Mouse (Mus musculus): ENCODE data around the gene Itpkc.
A peak's percentile ranks its signal among the peaks of the same experiment; 100 is the strongest.

Itpkc gene

GRCm38 (mm10) chr7:27163450-27163805, 65.0 kb downstream of the Itpkc start:
- no peak for DNase-seq (ENCODE audit: low spot score)

- DNase-seq (ENCODE audit: low spot score): no peak
Observed at GRCm38 (mm10) chr7:27162780-27163449, 65.5 kb downstream of the Itpkc start.

- DNase-seq (ENCODE audit: low spot score): no peak
Observed at GRCm38 (mm10) chr7:27161744-27162143, 66.7 kb downstream of the Itpkc start.

GRCm38 (mm10) chr7:27160921-27161320, 67.5 kb downstream of the Itpkc start:
- DNase-seq (ENCODE audit: low spot score): no peak

- DNase-seq (ENCODE audit: low spot score): peak; percentile 91
Observed at GRCm38 (mm10) chr7:27159882-27160281, 68.6 kb downstream of the Itpkc start.

- DNase-seq (ENCODE audit: low spot score): no peak
Observed at GRCm38 (mm10) chr7:27159256-27159655, 69.2 kb downstream of the Itpkc start.

GRCm38 (mm10) chr7:27158171-27158570, 70.3 kb downstream of the Itpkc start:
- no peak for DNase-seq (ENCODE audit: low spot score)
